Mouse (Mus musculus) brain, embryonic 14.5 days (tissue): ENCODE results near the gene Gabarapl1. TPM values are rescaled to one million over a fixed set of nuclear protein-coding genes. Genes with fewer than 3 reads are reported as not detected.
A peak's percentile ranks its signal among the peaks of the same experiment; 100 is the strongest.

Experiments
- DNase-seq: peaks from one replicate; pipeline ENCODE4 v3.0.0-alpha.2; 2011; ENCODE audit warnings: low read depth
- CTCF ChIP-seq: fragments of 200-500 bp; IDR thresholded peaks from 2 replicates; pipeline ENCODE4 v1.5.1; 2012; ENCODE audit warnings: inconsistent platforms, mild to moderate bottlenecking, moderate library complexity, borderline replicate concordance; ENCODE audit not compliant: insufficient read depth, insufficient read length; ENCODE audit errors: extremely low read depth
- POLR2A ChIP-seq: fragments of 200-500 bp; IDR thresholded peaks from 2 replicates; pipeline ENCODE4 v1.6.1; 2012; ENCODE audit warnings: mild to moderate bottlenecking, inconsistent platforms, borderline replicate concordance; ENCODE audit not compliant: poor library complexity, insufficient read depth, insufficient read length, severe bottlenecking; ENCODE audit errors: extremely low read depth
- polyA plus RNA-seq: library from polyadenylated mRNA; depleted of rRNA; stranded (reverse); fragments of >200 nt; gene quantifications from 2 replicates; pipeline ENCODE4 v1.2.3, GENCODE M21; 2012

The Gabarapl1 gene
- polyA plus RNA-seq, 1 experiment: 161 TPM

- no peak for DNase-seq
- TF ChIP-seq POLR2A (no peak), CTCF (no peak)
Measured at GRCm38 (mm10) chr6:129526069-129526468, 6.9 kb upstream of the Gabarapl1 start.

GRCm38 (mm10) chr6:129527416-129527815 is 5.5 kb upstream of the Gabarapl1 start:
- DNase-seq: no peak
- TF ChIP-seq CTCF: no peak
- no peak for TF ChIP-seq POLR2A

GRCm38 (mm10) chr6:129529605-129530004 is 3.4 kb upstream of the Gabarapl1 start:
- no peak for TF ChIP-seq CTCF
- no peak for TF ChIP-seq POLR2A
- DNase-seq: no peak

GRCm38 (mm10) chr6:129530261-129530660 is 2.7 kb upstream of the Gabarapl1 start:
- TF ChIP-seq POLR2A: no peak
- no peak for TF ChIP-seq CTCF
- DNase-seq: no peak

- no peak for DNase-seq
- TF ChIP-seq CTCF (no peak), POLR2A (no peak)
Measured at GRCm38 (mm10) chr6:129532556-129532941, 411 bp upstream of the Gabarapl1 start.

- peak; percentile 82 for DNase-seq
- TF ChIP-seq CTCF: no peak
- no peak for TF ChIP-seq POLR2A
Measured at GRCm38 (mm10) chr6:129534057-129534456, 1.1 kb downstream of the Gabarapl1 start.

- DNase-seq: peak; percentile 29
- TF ChIP-seq POLR2A: no peak
- no peak for TF ChIP-seq CTCF
Measured at GRCm38 (mm10) chr6:129534627-129535190, 1.7 kb downstream of the Gabarapl1 start.

- no peak for DNase-seq
- no peak for TF ChIP-seq CTCF
- no peak for TF ChIP-seq POLR2A
Measured at GRCm38 (mm10) chr6:129535723-129536122, 2.8 kb downstream of the Gabarapl1 start.

- TF ChIP-seq POLR2A: no peak
- no peak for TF ChIP-seq CTCF
- no peak for DNase-seq
Measured at GRCm38 (mm10) chr6:129538555-129538954, 5.6 kb downstream of the Gabarapl1 start.

GRCm38 (mm10) chr6:129541931-129542330 is 9.0 kb downstream of the Gabarapl1 start:
- TF ChIP-seq POLR2A (no peak), CTCF (no peak)
- peak; percentile 29 for DNase-seq

- TF ChIP-seq CTCF (no peak), POLR2A (no peak)
- DNase-seq: no peak
Measured at GRCm38 (mm10) chr6:129542540-129542939, 9.6 kb downstream of the Gabarapl1 start.
